Mouse (Mus musculus): ENCODE measurements around the gene Cryba2.

Gene Cryba2

DNA sequence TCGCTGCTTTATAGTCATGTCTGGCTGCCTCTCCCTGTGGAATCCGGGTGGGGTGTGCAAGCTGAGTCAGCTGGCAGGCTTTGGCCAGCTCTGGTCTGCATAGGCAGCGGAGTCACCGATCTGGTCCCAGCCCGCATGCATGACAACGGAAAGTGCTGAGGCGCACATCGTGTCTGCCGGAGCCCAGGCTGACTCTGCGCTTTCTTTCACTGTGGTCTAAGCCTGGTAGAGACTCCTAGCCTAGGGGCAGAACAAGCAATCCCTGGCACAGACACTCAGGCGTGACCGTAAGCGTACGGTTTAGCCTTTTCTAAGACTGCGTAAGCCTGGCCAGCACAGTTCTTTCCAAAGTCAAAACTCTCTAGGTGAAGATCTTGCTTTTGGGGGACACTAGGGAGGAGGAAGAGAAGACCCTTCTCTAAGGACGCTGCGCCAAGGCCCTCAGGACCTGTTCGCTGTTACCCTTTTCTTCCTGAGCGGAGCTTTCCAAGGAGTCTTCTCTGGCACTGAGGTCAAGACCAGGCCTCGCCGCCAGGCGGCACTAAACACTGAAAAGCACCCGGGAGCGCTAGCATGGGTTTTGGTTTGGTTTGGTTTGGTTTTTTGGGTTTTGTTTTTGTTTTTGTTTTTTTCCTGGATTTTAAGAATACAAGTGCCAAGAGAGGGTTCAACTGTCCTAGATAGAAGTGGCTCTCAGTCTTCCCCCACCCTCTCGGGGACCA lies at the start of gene Cryba2:
Gene Cryba2, minus strand, starts transcription at position 10 of the 722 bp plus-strand sequence.
- DNase-seq: peak; percentile 33

DNA sequence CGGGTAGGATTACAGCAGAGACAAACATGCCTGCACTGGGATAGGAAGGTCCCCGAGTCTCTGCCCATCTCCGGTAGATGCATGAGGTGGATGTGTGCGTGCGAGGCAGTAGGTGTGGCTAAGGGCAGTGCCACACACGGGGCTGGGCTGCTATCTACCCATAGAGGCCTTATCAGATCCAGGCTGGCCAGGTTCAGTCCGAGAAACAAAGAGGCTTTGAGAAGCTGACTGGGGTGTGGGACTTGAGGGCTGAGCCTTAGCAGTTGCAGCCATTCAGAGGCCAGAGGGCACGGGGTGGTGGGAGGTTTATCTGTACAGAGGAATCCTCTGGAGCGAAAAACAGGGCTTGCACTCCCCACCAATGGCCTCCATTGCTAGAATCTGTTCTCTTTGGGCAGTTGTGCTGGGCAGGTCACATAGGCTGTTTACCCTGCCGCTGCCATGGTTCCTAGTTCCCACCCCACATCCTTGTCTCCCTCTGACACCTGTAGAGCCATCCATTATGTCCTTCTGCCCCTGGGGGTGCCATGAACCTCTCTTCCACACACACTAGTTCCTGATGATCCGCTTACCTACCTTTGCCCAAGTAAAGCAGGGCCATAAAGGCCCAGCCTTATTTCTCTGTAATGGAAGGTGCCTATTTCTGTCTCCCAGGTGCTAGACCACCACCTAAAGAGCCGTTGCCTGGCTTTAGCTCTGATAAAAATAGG lies 48.9 kb upstream of the Cryba2 start:
- DNase-seq: no peak

DNA sequence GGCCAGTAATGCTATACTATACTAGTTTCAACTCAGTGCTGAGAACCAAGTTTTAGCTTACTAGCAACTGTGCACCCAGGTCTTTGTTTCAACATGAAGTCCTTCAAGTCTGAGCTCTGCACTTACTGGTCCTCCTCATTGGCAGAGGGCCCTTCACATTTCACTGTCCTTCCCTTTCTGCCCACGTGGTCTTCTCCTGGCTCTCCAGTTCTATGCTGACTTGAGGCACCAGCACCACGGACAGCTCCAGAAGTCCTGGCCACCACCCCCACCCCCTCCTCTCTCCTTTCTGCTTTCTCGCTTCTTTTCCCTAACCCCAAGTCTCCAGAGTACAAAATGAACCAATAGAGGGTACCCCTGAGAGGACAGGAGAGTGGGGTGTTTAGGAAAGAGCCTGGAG lies 46.8 kb upstream of the Cryba2 start:
- no peak for DNase-seq

DNA sequence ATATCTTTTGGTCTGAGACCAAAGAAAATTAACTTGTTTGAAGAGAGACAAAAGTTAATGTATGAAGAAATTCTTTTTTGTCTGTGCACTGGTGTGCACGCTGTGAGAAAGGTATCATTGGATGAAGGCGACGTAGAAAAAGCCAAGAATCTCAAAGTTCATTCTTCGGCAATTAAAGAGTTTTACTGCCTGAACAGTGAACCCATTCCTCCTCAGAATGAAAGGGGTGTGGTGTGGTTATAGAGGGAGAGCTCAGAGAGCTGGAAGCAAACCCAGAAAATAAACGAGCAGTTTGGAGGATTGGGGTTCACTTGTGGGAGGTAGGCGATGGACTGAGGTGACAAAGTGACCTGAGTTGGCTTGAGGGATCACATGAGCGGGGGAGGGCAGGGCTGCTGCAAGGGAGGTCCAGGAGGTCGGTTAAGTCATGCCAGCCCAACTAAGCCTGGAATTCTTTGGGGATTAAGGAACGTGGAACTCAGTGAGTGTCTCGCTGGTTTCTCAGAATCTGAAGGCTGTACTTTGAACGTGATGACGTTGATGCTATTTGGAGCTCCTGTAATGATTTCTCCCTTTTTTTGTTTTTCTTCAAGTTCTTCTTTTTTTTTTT lies 43.4 kb upstream of the Cryba2 start:
- DNase-seq: no peak

DNA sequence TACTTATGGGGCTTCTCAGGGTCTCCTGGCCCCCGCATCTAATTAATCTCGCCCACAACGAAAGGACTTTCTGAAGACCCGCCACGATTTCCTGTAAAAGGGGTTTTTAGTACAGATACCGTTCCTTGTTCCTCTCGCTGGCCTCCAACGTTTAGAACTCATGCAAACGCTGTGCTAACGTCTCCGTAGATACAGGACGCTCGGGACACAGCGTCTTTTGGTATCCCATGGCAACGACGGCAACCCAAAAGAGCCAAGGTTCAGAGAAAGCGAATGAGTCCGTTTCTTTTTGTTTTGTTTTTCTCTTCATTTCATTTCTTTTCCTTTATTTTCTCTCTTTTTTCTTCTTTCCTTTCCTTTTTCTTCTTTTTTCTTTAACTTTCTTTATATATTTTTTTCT lies 42.5 kb upstream of the Cryba2 start, which contains the start of gene Cfap65:
Gene Cfap65, minus strand, starts transcription at position 198 of the 400 bp plus-strand sequence.
- peak; percentile 80 for DNase-seq

DNA sequence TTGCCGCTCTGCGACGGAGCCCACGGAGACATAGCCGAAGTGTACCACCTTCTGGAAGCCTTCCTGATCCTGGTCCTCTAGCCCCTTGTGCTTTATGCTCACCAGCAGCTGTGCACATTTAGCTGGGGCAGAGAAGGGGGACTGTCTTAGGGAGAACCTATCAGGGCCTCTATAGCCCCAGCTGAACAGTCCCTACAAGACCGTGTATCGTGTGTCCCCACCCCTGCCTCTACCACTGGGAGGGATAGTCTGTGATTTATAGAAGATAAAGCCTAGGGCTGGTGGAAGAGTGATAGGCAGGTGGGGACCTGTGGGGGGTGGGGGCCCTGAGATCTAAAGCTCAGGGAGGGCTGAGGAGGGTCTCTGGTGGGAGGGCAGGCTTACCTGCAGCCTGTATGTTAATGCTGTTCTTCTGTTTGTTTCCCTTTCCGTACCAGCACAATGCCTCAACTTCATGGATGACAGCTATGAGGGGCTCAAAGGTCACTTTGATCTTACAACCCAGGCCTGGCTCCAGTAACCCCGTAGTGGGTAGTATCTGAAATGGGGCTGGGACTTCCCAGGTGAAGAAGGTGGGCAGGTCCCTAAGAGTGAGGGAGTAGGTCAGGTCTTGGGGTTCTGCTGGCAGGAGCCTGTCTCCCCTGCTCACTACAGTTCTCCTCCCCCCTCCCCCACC lies 34.8 kb upstream of the Cryba2 start:
- no peak for DNase-seq

DNA sequence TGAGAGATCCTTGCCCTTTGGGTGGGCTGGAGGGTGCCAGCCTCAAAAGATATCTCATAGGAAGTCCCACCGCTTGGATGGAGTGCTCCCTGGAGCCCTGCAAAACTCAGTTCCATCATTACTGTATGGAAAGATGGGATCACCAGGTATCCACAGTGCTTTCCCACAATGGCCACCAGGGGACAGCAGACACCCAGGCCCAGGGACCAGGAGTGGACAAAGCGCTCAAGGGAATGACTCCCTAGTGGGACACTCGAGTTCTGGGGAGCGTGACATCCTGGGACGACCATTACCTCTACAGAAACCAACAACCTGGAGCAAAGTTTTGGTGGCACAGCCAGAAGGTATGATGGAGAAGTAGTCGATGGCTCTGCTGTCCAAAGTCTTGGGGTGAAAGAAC lies 33.8 kb upstream of the Cryba2 start:
- peak; percentile 34 for DNase-seq

DNA sequence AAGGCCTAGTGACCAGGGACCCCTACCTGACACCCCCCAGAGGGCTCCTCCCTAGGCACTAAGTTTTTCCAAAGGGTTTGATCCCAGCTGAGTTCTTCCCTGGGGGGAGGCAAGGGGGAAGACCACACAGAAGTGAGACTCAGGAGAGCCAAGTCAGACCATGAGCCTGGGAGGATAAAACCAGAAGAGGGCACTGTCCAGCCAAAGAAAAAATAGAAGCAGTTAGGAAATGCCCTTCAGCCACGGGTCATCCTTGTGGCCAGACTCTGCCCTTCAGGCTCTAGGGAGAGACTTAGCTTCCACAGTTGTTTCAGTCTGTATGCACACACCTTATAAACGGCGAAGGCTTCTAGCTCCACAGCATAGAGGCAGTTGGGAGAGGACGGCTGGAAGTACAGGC lies 31.5 kb upstream of the Cryba2 start:
- DNase-seq: no peak

DNA sequence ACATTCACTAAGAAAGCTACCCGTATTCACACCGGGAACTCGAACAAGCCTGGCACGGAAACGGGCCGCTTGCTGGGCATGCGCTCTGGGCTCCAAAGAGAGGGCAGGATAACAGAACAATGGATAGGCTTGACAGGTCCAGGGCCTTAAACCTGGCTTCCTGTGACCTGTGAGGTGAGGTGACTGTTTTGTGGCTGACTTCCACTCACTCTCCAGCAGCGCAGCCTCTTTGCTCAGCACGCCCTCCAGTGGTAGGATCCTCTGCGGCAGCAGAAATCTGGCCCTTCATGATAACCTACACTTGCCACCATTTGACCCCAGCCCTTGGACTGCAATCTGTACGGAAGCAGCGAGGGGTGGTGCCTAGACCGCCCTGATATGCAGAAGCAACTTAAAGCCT lies 22.8 kb upstream of the Cryba2 start:
- no peak for DNase-seq

DNA sequence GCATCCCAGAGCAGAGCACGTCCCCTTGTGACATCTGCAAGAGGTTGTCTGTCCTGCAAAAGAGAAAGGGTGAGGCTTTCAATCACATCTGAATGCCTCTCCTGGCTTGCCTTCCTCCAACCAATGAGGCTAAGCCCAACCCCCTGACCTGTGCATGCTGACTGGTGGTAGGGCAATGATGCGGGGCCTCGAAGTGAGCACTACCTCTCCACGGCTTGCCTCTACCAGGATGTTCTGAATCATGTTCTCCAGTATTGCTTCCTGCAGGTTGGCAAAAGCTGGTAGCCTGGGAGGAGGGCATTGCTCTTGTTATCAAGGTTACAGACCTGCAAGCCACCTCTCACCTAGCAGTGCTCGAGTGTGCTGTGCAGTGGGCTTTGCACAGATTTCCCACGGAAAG lies 9.2 kb upstream of the Cryba2 start:
- no peak for DNase-seq

DNA sequence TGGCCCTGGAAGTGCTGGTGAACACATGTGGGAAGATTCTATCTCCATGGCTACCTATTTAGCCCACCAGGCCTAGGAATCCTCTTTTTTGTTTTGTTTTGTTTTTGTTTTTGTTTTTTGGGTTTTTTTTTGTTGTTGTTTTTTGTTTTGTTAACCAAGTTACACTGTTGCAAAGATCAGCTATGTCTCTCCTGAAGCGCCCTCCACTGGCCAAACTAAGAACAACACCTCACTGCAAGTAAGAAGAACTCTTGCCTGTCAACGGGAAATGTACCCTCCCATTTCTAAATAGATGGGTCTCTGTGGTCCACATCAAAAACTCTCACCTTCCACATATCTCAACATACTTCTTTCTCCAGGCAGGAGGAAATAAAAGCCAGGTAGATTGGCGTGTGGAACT lies 8.7 kb upstream of the Cryba2 start:
- peak; percentile 39 for DNase-seq

DNA sequence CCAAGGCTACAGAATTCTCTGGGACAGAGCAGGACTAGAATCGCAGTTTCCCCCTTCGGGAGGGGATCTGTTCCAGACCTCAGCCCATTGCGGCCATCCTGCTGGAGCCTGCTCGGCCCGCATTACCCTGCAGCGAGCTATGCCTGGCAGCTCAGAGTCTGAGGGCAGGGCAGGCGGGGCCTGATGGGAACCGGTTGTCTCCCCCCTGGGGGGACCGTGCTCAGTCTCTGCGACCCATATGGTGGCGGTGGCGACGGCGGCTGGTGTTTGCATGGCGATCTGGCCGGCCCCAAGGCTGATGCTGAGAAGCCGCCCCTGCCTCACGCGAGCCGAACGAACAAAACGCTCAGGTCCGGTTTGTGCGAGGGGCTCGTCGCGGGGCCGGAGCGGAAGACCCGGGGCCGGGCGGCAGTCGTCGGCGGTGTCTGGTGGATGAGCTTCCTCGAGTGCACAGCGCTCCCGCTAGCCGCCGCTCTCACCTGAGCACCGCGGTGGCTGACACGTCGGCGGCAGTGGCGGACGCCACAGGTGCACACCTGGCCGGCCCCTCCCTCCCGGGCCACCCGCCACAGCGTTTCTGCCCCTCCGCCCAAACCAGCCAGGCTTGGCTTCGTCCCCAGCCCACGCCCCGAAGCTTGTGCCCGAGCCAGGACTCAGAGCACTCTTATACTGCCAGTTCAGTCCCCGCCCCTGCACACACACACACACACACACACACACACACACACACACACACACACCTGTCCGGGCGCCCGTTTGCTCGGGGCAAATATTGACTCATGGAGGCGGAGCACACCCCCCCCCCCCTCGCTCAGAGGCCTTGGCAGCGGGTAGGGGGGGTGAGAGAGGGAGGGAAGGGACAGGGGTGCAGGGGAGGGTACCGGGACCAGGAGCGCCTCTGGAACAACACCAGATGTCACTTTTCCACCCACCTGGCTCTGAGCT lies 7.7 kb upstream of the Cryba2 start:
- DNase-seq: no peak

DNA sequence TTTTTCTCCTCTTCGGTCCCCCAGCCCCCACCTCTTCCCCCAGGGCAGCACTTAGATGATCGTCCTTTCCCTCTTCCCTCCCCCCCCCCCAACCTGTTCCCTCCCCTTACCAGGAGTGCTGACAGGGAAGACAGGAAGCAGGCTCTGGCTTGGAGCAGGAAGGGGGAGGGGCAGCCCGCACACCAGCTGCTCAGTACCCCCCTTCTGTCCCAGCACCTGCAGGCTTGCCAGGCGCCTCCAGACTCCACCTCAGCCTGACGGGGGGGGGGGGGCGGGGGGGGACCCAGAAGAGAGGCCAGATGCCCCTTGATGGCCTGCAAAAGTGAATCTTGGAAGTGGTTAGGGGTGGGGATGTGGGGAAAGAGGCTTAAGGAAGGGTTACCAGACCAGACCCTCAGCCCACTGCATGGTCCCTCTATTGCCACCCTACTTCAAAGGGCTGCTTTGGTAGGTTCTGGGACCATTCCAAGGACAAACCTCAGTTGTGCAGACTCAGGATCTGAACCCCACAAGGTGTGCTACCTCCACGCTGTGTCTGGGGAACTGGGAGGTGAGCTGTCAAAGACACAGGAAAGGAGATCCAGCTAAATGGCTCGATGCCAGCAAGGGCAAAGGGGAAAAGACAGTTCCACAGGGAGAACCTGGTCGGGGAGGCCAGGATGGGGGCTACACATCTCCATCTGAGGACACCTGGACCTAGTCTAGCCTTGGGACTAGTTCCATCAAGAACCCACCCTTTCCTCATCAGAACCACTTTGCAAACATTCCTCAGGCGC lies 5.9 kb upstream of the Cryba2 start:
- no peak for DNase-seq

DNA sequence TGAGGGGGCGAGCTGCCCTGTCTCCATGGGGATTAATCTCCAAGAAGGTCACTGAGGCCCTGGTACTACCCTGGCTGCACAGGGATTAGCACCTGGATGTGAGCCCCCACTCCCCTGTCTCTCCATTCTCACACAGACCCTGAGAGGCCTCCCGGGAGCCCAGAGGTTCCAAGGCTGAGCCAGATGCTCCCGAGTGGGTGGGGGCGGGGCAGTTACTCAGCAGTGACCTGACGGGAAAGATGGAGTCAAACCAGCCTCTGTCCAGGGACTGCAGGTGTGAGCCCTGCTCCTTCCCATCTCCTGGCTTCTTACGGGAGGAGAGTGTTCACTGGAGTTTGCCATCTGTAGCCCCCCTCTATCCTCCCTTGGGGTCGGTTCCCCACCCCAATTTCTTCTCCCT lies 5.0 kb upstream of the Cryba2 start:
- DNase-seq: no peak

DNA sequence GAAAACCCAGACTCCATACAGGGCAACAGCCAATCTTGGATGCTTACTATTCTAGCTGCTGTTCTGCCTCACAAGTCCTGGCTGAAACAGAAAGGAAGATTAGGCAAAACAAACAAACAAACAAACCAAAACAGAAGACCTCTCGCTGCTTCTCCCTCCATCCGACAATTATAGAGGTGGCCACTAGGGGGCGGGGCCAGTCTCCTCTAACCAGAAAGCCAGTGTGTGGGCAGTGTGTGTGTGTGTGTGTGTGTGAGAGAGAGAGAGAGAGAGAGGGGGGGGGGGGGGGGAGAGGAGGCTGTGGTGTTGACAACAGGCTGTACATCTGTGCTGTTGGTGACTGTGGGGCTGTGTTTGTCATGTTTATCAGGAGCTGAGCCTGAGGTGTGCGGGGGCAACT lies 2.0 kb upstream of the Cryba2 start:
- DNase-seq: peak; percentile 66

DNA sequence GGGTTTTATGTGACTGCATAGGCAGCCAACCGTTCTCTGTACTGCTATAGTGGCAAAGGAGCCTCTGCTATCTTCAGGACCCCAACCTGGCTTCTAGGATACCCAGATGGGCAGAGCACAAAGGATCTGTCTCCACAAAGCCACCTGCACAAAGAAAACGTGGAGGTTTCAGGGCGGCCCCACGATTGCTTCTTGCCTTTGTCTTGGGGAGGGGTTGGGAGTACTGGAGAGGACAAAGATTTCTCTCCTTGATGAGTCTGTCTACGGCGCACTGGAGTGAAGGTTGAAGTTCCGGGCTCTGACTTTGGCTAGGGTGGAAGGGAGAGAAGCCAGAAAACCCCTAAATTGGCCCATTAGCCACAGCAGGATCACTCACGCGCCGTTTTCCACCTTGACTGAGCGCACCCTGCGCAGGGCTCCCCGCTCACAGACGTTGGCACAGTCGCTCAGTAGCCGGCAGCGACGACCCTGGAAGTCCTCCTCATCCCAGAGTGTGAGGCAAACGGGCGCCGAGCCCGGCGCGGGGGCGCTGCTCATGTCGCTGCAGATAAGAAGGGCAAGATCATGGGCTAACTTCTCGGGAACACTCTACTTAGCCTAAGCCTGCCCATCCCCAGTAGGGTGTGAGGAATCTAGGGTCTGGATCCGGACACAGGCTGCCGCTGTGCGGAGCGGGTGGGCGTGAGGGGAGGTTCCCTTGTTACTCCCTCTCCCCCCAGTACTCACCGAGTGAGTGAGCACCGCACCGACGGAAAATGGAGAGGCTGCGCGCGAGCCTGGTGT lies 401 bp downstream of the Cryba2 start:
- no peak for DNase-seq

DNA sequence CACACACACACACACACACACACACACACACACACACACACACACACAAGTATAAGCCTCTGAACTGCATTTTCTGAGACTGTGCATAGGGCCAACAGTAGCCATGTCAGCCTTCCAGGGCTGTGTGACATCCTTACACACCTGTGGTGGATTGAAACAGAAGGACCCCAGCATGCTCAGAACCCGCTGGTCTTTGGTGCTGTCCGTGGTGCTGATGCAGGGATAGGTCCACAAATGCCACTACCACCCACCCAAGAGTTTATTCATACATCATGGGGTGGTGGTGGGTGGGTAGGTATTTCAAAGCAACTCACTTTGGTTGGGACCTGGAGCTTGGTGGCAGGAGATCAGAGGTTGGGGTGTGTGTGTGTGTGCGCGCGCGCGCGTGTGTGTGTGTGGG lies 1.4 kb downstream of the Cryba2 start:
- DNase-seq: no peak

DNA sequence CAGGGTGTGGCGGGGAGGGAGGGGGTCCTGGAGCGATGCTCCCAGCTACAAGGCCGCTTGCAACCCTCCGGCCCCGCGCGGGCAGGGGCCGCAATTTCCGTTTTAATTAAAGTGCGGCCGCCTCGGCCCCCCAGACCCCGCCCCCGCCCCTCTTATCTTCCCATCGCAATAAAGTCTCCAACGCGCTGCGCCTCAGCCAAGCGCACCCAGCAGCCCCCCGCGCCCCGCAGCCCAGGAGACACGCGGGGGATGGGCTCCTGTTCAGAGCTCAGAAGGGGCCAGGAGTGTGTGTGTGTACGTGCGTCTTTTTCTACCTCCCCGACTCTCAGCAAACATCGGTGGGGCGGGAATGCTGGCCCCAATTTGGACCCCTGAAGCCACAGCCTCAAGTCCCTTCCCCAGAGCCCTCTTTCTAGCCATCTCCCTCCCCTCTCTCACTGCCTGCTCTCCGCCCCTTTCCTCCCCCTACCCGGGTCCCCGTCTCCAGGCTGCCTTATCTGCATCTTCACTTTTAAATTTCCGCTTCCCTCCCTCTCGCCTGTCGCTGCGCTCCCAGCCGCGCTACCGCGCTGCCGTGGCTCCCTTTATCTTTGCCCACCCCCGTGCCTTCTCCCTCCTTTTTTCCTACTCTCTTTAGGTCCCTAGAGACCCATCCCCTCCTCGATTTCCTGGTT lies 7.4 kb downstream of the Cryba2 start, which contains the start of gene Fev:
Gene Fev, minus strand, starts transcription at position 51 of the 674 bp plus-strand sequence.
- no peak for DNase-seq

DNA sequence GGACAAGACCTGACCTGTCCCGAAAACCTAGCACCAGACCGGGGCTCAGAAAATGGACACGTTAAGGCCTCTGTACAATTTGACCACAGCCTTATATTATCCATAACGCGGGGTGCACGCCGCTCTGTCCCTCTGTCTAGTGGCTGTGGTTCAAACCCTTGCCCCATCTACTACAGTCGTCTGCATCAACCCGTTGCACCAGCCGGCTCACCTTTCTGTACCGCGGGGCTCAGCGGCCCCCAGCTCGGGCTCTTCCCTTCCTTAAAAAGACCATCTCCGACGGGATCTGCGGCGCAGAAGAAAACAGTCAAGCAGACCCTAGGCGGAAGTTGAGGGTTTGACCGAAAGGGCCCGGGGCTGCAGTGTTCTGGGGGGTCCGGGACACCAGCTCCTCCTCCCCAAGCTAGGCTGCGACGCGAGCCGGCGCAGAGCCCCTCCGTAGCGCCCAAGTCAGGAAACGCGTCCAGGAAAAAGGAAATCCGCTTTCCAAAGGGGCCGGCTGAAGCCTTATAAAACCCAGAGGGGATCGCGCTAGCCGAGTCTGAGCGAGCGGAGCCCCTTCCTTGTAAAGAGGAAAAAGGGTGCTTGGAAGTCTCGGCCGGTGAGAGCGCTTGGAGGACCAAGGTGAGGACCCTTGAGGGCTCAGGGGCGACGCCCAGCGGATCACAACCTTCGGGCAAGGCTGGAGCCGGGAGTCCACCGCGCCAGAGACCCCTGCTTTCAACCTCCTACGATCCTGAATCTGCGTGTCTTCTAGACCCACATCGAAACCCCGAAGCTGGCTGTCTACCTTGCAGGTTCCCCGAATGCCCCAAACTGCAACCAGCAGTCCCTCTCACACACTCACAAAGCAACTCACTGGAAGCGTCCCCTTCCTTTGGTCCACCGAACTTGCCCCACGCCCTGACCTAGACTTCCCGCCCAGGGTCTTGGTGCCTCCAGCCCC lies 8.5 kb downstream of the Cryba2 start:
- no peak for DNase-seq
